Mouse (Mus musculus) monocyte, adult 5-6 weeks (primary cell): ENCODE data around the gene Utf1. TPM values are rescaled to one million over a fixed set of nuclear protein-coding genes. Genes with fewer than 3 reads are reported as not detected.

ENCODE experiments used
- ATAC-seq: fragments of 153-309, 156-312 bp; replicated peaks from 2 replicates; pipeline ENCODE4 v1.8.0; 2017; ENCODE audit warnings: mild to moderate bottlenecking; ENCODE audit not compliant: low TSS enrichment, insufficient number of reproducible peaks, severe bottlenecking, poor library complexity, low FRiP score
- total RNA-seq: library from RNA; stranded (forward); fragments of 200-1000, 200-491, 200-594 nt; gene quantifications from 3 replicates; pipeline ENCODE4 v1.2.3, GENCODE M21; 2017

Utf1 gene
- total RNA-seq, 1 experiment from 2014 or later = not detected

- no peak for ATAC-seq
These were observed 24.8 kb downstream of the Utf1 start for GRCm38 (mm10) chr7:139968428-139968827.

GRCm38 (mm10) chr7:139969348-139970130 is 25.9 kb downstream of the Utf1 start:
- ATAC-seq = no peak

- ATAC-seq = no peak
These were observed 26.8 kb downstream of the Utf1 start for GRCm38 (mm10) chr7:139970216-139970919.

GRCm38 (mm10) chr7:139970979-139971378 is 27.4 kb downstream of the Utf1 start:
- no peak for ATAC-seq

- peak; percentile 32 for ATAC-seq
These were observed 27.8 kb downstream of the Utf1 start for GRCm38 (mm10) chr7:139971436-139971835.

- peak; percentile 15 for ATAC-seq
These were observed 29.3 kb downstream of the Utf1 start for GRCm38 (mm10) chr7:139972923-139973331.

- ATAC-seq = peak; percentile 48
These were observed 30.7 kb downstream of the Utf1 start for GRCm38 (mm10) chr7:139974307-139974706.

GRCm38 (mm10) chr7:139975471-139975870 is 31.9 kb downstream of the Utf1 start:
- ATAC-seq = no peak

- peak; percentile 66 for ATAC-seq
These were observed 34.8 kb downstream of the Utf1 start, which contains the start of gene 6430531B16Rik for GRCm38 (mm10) chr7:139978278-139978892. TSS of gene 6430531B16Rik (minus strand) at chr7:139978755.

- 0 out of 2 replicates have a peak, but pooled peaks have one; percentile 8 for ATAC-seq
These were observed 35.6 kb downstream of the Utf1 start for GRCm38 (mm10) chr7:139979011-139979719.

GRCm38 (mm10) chr7:139980778-139981177 is 37.2 kb downstream of the Utf1 start:
- ATAC-seq = no peak

GRCm38 (mm10) chr7:139982058-139982457 is 38.5 kb downstream of the Utf1 start:
- ATAC-seq = no peak

GRCm38 (mm10) chr7:139984505-139984904 is 40.9 kb downstream of the Utf1 start:
- ATAC-seq = peak; percentile 86

GRCm38 (mm10) chr7:139988272-139988671 is 44.7 kb downstream of the Utf1 start:
- no peak for ATAC-seq

GRCm38 (mm10) chr7:139990864-139991394 is 47.3 kb downstream of the Utf1 start:
- no peak for ATAC-seq

- ATAC-seq = peak; percentile 64
These were observed 48.8 kb downstream of the Utf1 start, which contains the start of gene Adam8 for GRCm38 (mm10) chr7:139992406-139992805. TSS of gene Adam8 (minus strand) at chr7:139992562.

- ATAC-seq = no peak
These were observed 49.9 kb downstream of the Utf1 start for GRCm38 (mm10) chr7:139993532-139993931.

- no peak for ATAC-seq
These were observed 50.6 kb downstream of the Utf1 start for GRCm38 (mm10) chr7:139994202-139994601.
